Mouse (Mus musculus) lung, postnatal 0 days (tissue): ENCODE results near the gene Cadps.

Experiments used
- CTCF ChIP-seq: IDR thresholded peaks from 2 replicates; pipeline ENCODE4 v1.5.1; 2016; ENCODE audit warnings: antibody characterized with exemption, mild to moderate bottlenecking
- EP300 ChIP-seq: IDR thresholded peaks from 2 replicates; pipeline ENCODE4 v1.6.1; 2016; ENCODE audit warnings: antibody characterized with exemption, mild to moderate bottlenecking, control low read depth

- no peak for TF ChIP-seq CTCF
- TF ChIP-seq EP300: no peak
Measured at GRCm38 (mm10) chr14:12428021-12428654, 394.7 kb downstream of the Cadps start.
